Mouse (Mus musculus): ENCODE measurements around the gene Gm12169.

DNA sequence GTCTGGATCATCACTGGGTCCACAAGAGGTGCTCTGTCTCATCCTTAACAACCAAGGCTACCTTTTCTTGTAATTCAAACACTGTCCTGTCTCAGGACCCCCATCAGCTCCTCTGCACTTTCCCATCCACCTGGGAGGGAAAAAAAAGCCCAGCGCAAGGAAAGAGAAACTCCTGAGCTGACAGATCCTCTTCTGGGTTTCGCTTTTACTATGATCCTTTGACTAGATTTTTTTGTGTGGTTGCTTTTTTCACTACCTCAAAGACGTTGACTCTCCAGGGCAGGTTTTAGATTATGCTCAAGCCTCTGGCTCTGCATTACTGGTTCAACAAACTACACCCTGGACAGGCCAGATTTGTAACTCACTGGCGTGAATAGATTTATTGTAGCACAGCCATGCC, 6.1 kb downstream of the Gm12169 start:
- TF ChIP-seq MXI1 (IDR thresholded peaks at IDR 0.05; ENCODE audit: low read depth, low read length) (no peak), CTCF (conservative IDR thresholded peaks at IDR 0.05 in 1 of 2, IDR thresholded peaks at IDR 0.05 in 1 of 2; ENCODE audit: low read depth in 2 of 2, low read length in 2 of 2) (no peak), ZC3H11A (IDR thresholded peaks at IDR 0.05; ENCODE audit: low read depth, low read length) (no peak), USF1 (IDR thresholded peaks at IDR 0.05; ENCODE audit: low read depth, low read length) (no peak), TBP (conservative IDR thresholded peaks at IDR 0.05; ENCODE audit: low read depth, low read length) (no peak), EP300 (IDR thresholded peaks at IDR 0.05; ENCODE audit: low read length) (peak; percentile 95), MAZ (IDR thresholded peaks at IDR 0.05; ENCODE audit: low read depth, low read length) (no peak), HCFC1 (IDR thresholded peaks at IDR 0.05; ENCODE audit: low read depth, low read length) (no peak), CHD2 (IDR thresholded peaks at IDR 0.05; ENCODE audit: low read length) (no peak; the same call in 1 of the 2 replicates), POLR2A (IDR thresholded peaks at IDR 0.05; ENCODE audit: low read depth, low read length) (no peak), ZKSCAN1 (IDR thresholded peaks at IDR 0.05; ENCODE audit: borderline replicate concordance, low read depth, low read length) (no peak), MAX (IDR thresholded peaks at IDR 0.05; ENCODE audit: low read length) (no peak), JUN (IDR thresholded peaks at IDR 0.05; ENCODE audit: insufficient read depth, low read depth, low read length) (peak; percentile 54; the same call in 1 of the 2 replicates)

Data from CH12.LX (cell line).